Mouse (Mus musculus) cortical plate, adult 2 months (tissue): ENCODE results near the gene Osgep.

ENCODE experiments used
- CTCF ChIP-seq: fragments of 200-500 bp; IDR thresholded peaks from 2 replicates; pipeline ENCODE4 v1.5.1; 2011; ENCODE audit warnings: mild to moderate bottlenecking, control low read depth, low read length; ENCODE audit not compliant: insufficient read depth; ENCODE audit errors: extremely low read depth
- POLR2A ChIP-seq: fragments of 200-500 bp; IDR thresholded peaks from 2 replicates; pipeline ENCODE4 v1.6.1; 2011; ENCODE audit warnings: mild to moderate bottlenecking, low read length, control low read depth; ENCODE audit not compliant: insufficient read depth; ENCODE audit errors: extremely low read depth

DNA sequence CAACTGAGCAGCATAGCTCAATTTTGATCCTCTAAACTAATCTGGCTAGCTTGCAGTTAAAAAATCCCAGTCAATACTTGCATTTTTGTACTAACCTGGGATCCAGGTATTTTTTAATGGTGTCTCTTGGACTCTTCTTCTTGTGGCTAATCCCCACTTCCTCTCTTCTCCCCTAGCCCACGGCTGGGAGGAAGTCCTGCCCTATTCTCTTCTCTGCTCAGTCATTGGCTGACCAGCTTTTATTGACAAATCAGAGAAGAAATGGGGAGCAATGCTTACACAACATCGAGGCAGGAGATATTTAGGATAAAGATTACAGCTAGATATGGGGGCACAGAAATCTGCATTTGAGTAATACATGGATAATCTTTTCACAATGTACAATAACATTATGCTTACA, 14.2 kb upstream of the Osgep start:
- TF ChIP-seq CTCF (no peak), POLR2A (no peak)
